Mouse (Mus musculus): ENCODE measurements around the gene Ptms.

- TF ChIP-seq CTCF (conservative IDR thresholded peaks at IDR 0.05; ENCODE audit: low read length): no peak
- TF ChIP-seq POU5F1 (IDR thresholded peaks at IDR 0.05; ENCODE audit: borderline replicate concordance, low read length): no peak
Observed at GRCm38 (mm10) chr6:124879390-124879789, 40.5 kb downstream of the Ptms start.

Data from E14TG2a.4 (cell line).